Mouse (Mus musculus) heart, adult 2 months (tissue): ENCODE measurements at regions not wholly inside any gene's neighbourhood (a gene's known extent, or its start where the extent isn't known, plus 50 kb on each side); places are given as distances from the start of the nearest gene placed in this dataset.
"Not testable (repeated sequence)": the region's sequence is repeated elsewhere in the genome, so short reads cannot be mapped to it uniquely, and the experiment has no call there.

ENCODE experiments used
- DNase-seq, 2 experiments: peaks; one replicate each; pipeline ENCODE4 v3.0.0; 2021
- H3K27ac ChIP-seq: fragments of 200-600 bp; 2 replicates; pipeline ENCODE4 v1.8.1; 2022
- H3K27me3 ChIP-seq: fragments of 200-500 bp; 2 replicates; pipeline ENCODE4 v1.6.1; 2012; ENCODE audit warnings: mild to moderate bottlenecking, low read length, inconsistent platforms, mixed read lengths; ENCODE audit not compliant: control insufficient read depth, insufficient read depth
- H3K36me3 ChIP-seq: fragments of 200-500 bp; 2 replicates; pipeline ENCODE4 v1.6.1; 2012; ENCODE audit warnings: low read length, inconsistent platforms; ENCODE audit not compliant: control insufficient read depth, insufficient read depth
- H3K4me1 ChIP-seq: fragments of 200-500 bp; 2 replicates; pipeline ENCODE4 v1.6.1; 2011; ENCODE audit warnings: low read length; ENCODE audit not compliant: control insufficient read depth, insufficient read depth
- H3K4me3 ChIP-seq: fragments of 200-600 bp; 2 replicates; pipeline ENCODE4 v1.8.1; 2022
- H3K79me2 ChIP-seq: fragments of 200-500 bp; replicated peaks from 2 replicates; pipeline ENCODE4 v1.6.1; 2012; ENCODE audit warnings: mild to moderate bottlenecking, inconsistent platforms, low read length, moderate library complexity, mixed read lengths; ENCODE audit not compliant: control insufficient read depth, insufficient read depth
- H3K9ac ChIP-seq: fragments of 200-500 bp; 2 replicates; pipeline ENCODE4 v1.6.1; 2012; ENCODE audit warnings: low read depth, mild to moderate bottlenecking, control low read depth, inconsistent platforms, low read length, mixed read lengths
- CTCF ChIP-seq: fragments of 200-600 bp; IDR thresholded peaks from 2 replicates; pipeline ENCODE4 v1.8.1; 2022; ENCODE audit warnings: antibody characterized with exemption, mild to moderate bottlenecking, moderate library complexity
- EP300 ChIP-seq: fragments of 200-500 bp; IDR thresholded peaks from 2 replicates; pipeline ENCODE4 v1.6.1; 2011; ENCODE audit warnings: low read depth, low read length, control low read depth; ENCODE audit not compliant: insufficient read depth
- POLR2A ChIP-seq: fragments of 200-500 bp; IDR thresholded peaks from 2 replicates; pipeline ENCODE4 v1.6.1; 2011; ENCODE audit warnings: mild to moderate bottlenecking, low read depth, low read length, control low read depth; ENCODE audit not compliant: insufficient read depth
- WGBS: fragments of 180-500 bp; shearing (Covaris S2); methylation state at CpG from one replicate; pipeline ENCODE4 v1.1.7; 2018; 5-methylcytosine and 5-hydroxymethylcytosine counted together
- intact Hi-C: fragments of 180-260 bp; cut with DNase I; formaldehyde crosslinking; loops from one replicate; pipeline ENCODE4 v1.15.1; 2025

GRCm38 (mm10) chr9:90618154-90618553 lies 347.6 kb upstream of the Tbc1d2b start:
- no peak for DNase-seq
- Histone ChIP-seq H3K36me3 (no peaks in the 10 kb centered on the region), H3K4me1 (no peaks in the 10 kb centered on the region), H3K4me3 (no peak overlapping the region), H3K27ac (no peak overlapping the region), H3K27me3 (no peaks in the 10 kb centered on the region), H3K79me2 (no peaks in the 10 kb centered on the region), H3K9ac (no peak overlapping the region)
- intact Hi-C loops: no loop called here
- no peak for TF ChIP-seq CTCF
- no peak for TF ChIP-seq EP300
- 81% methylated on average over 7 of the region's 7 CpGs for WGBS

GRCm38 (mm10) chr9:90597894-90598293 lies 327.3 kb upstream of the Tbc1d2b start:
- no peaks in the 10 kb centered on the region for H3K79me2 ChIP-seq
- H3K9ac ChIP-seq: no peak overlapping the region
- H3K4me1 ChIP-seq: no peaks in the 10 kb centered on the region
- H3K27ac ChIP-seq: no peak overlapping the region
- no peaks in the 10 kb centered on the region for H3K36me3 ChIP-seq
- no peaks in the 10 kb centered on the region for H3K27me3 ChIP-seq
- no peak overlapping the region for H3K4me3 ChIP-seq
- DNase-seq: no peak
- 54% methylated on average over 4 of the region's 4 CpGs for WGBS
- TF ChIP-seq EP300 (no peak), CTCF (no peak), POLR2A (no peak)
- intact Hi-C loops: no loop called here

- no peak overlapping the region for H3K27ac ChIP-seq
- H3K36me3 ChIP-seq: no peaks in the 10 kb centered on the region
- H3K4me1 ChIP-seq: no peaks in the 10 kb centered on the region
- no peak overlapping the region for H3K9ac ChIP-seq
- DNase-seq: no peak
- TF ChIP-seq CTCF (no peak), POLR2A (no peak), EP300 (no peak)
- intact Hi-C loops: no loop called here
- H3K79me2 ChIP-seq: no peaks in the 10 kb centered on the region
- no peaks in the 10 kb centered on the region for H3K27me3 ChIP-seq
- H3K4me3 ChIP-seq: no peak overlapping the region
- WGBS: 79% methylated on average over 1 of the region's 1 CpGs
Measured at GRCm38 (mm10) chr9:90556742-90557141, 286.1 kb upstream of the Tbc1d2b start.

DNA sequence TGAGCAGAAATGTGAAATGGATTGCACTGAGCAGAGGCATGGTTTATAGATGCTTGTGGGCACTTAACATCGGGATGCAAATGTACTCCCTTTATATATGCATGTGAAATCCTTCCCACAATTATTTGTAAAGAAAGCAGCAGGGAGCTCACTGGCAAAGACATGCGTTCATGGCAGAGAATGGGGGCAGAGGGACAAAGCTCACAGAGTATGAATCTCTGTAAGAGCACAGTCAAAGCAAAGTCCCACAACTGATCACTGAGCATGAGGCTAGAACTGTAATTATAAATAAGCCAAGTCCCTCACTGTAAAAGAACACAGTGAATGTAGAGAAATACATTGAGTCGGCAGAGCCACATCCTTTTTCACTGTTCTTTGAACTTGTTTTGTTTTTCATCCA lies 285.6 kb upstream of the Tbc1d2b start:
- DNase-seq: no peak
- no peak overlapping the region for H3K4me3 ChIP-seq
- H3K27ac ChIP-seq: no peak overlapping the region
- intact Hi-C loops: no loop called here
- H3K36me3 ChIP-seq: no peaks in the 10 kb centered on the region
- H3K9ac ChIP-seq: no peak overlapping the region
- no peaks in the 10 kb centered on the region for H3K27me3 ChIP-seq
- 60% methylated on average over 3 of the region's 3 CpGs for WGBS
- no peaks in the 10 kb centered on the region for H3K4me1 ChIP-seq
- H3K79me2 ChIP-seq: no peaks in the 10 kb centered on the region
- TF ChIP-seq CTCF: no peak
- no peak for TF ChIP-seq POLR2A
- no peak for TF ChIP-seq EP300

DNA sequence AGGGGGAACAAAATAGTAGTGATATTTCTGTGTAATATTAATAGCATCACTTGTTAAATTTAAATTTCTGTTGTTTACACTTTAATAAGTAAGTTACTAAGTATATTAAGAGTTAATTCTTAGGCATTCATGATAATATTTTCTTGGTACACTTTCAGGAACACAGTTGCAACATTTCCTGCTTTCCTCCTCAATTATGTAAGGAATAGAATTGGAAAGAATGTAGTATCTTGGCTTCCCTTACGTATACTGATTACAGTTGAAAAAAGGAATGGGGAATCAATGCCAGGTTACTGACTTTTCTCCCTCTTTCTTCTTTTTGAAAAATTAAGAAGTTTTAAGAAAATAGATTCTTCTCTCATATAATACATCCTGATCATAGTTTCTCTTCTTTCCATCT lies 277.3 kb upstream of the Tbc1d2b start:
- no peak for DNase-seq
- intact Hi-C loops: no loop called here
- Histone ChIP-seq H3K27me3 (no peaks in the 10 kb centered on the region), H3K4me1 (no peaks in the 10 kb centered on the region), H3K36me3 (no peaks in the 10 kb centered on the region), H3K9ac (no peak overlapping the region), H3K79me2 (no peaks in the 10 kb centered on the region), H3K27ac (peak overlapping the region; percentile 59), H3K4me3 (no peak overlapping the region)
- WGBS: 43% methylated on average over 1 of the region's 1 CpGs
- TF ChIP-seq POLR2A (no peak), EP300 (no peak), CTCF (no peak)

- no peaks in the 10 kb centered on the region for H3K36me3 ChIP-seq
- H3K4me1 ChIP-seq: no peaks in the 10 kb centered on the region
- no peaks in the 10 kb centered on the region for H3K79me2 ChIP-seq
- H3K4me3 ChIP-seq: no peak overlapping the region
- no peak for DNase-seq
- intact Hi-C loops: no loop called here
- no peaks in the 10 kb centered on the region for H3K27me3 ChIP-seq
- TF ChIP-seq CTCF (no peak), POLR2A (no peak), EP300 (no peak)
- H3K27ac ChIP-seq: no peak overlapping the region; the same call in 1 of the 2 replicates
- H3K9ac ChIP-seq: no peak overlapping the region
Measured at GRCm38 (mm10) chr9:90546720-90547119, 276.1 kb upstream of the Tbc1d2b start.

GRCm38 (mm10) chr9:90537683-90538082 lies 267.1 kb upstream of the Tbc1d2b start:
- H3K9ac ChIP-seq, H3K79me2 ChIP-seq, H3K36me3 ChIP-seq, H3K27ac ChIP-seq, H3K4me3 ChIP-seq, intact Hi-C loops, H3K27me3 ChIP-seq, H3K4me1 ChIP-seq: not testable (repeated sequence)
- peak; percentile 26 to 45 for DNase-seq
- WGBS: 52% methylated on average over 8 of the region's 8 CpGs
